Mouse (Mus musculus) CH12.LX (cell line): ENCODE data around the gene Esr2. TPM values are rescaled to one million over a fixed set of nuclear protein-coding genes. Genes with fewer than 3 reads are reported as not detected.
A peak's percentile ranks its signal among the peaks of the same experiment; 100 is the strongest.

Experiments used
- DNase-seq: peaks from one replicate; pipeline ENCODE4 v3.0.0-alpha.2; 2013; ENCODE audit errors: extremely low read depth
- H3K27ac ChIP-seq: 2 replicates; pipeline ENCODE4 v1.5.1; 2012; ENCODE audit warnings: low read depth, mild to moderate bottlenecking, control low read depth, moderate library complexity; ENCODE audit not compliant: insufficient read depth
- H3K27me3 ChIP-seq: replicated peaks from 2 replicates; pipeline ENCODE3; 2012; ENCODE audit warnings: inconsistent platforms
- H3K36me3 ChIP-seq, 2 experiments: replicated peaks in 1 of 2; 2 replicates each; pipeline versions ENCODE3 to v1.6.1; 2012; ENCODE audit warnings: inconsistent platforms in 1 of 2, low read length in 1 of 2, mild to moderate bottlenecking in 1 of 2, mixed read lengths in 1 of 2, moderate library complexity in 1 of 2; ENCODE audit not compliant: control insufficient read depth in 1 of 2, insufficient read depth in 1 of 2
- H3K4me1 ChIP-seq, 2 experiments: 2 replicates each; pipeline ENCODE4 v1.6.1; 2012; ENCODE audit warnings: inconsistent platforms in 1 of 2, moderate library complexity in 1 of 2; ENCODE audit not compliant: insufficient read depth in 2 of 2, control insufficient read depth in 1 of 2
- H3K4me2 ChIP-seq: 2 replicates; pipeline ENCODE4 v1.6.1; 2012; ENCODE audit warnings: low read depth, mild to moderate bottlenecking, control low read depth; ENCODE audit not compliant: poor library complexity, insufficient read depth, severe bottlenecking
- H3K4me3 ChIP-seq, 3 experiments: fragments of 150-350 bp in 1 of 3; sonication (generic) in 1 of 3; replicated peaks in 1 of 3; 2 replicates each; pipeline versions ENCODE3 to v1.5.1; 2011 to 2012; ENCODE audit warnings: low read depth in 2 of 3, low read length in 2 of 3, mild to moderate bottlenecking in 2 of 3, moderate library complexity in 2 of 3, control low read depth in 1 of 3, improper control_type of control experiment in 1 of 3, inconsistent platforms in 1 of 3, mixed read lengths in 1 of 3; ENCODE audit not compliant: poor library complexity in 1 of 3
- H3K79me2 ChIP-seq: replicated peaks from 2 replicates; pipeline ENCODE4 v1.6.1; 2012; ENCODE audit warnings: mild to moderate bottlenecking, moderate library complexity; ENCODE audit not compliant: control insufficient read depth, poor library complexity, insufficient read depth, severe bottlenecking; ENCODE audit errors: extremely low read depth
- H3K9ac ChIP-seq: 2 replicates; pipeline ENCODE4 v1.6.1; 2012; ENCODE audit warnings: low read depth, mild to moderate bottlenecking, control low read depth, moderate library complexity; ENCODE audit not compliant: insufficient read depth
- H3K9me3 ChIP-seq: replicated peaks from 2 replicates; pipeline ENCODE3; 2012; ENCODE audit warnings: low read length, inconsistent platforms, mixed read lengths
- BHLHE40 ChIP-seq: IDR thresholded peaks from 2 replicates; pipeline ENCODE4 v1.6.1; 2011; ENCODE audit warnings: mild to moderate bottlenecking, low read depth, low read length, improper control_type of control experiment
- ELF1 ChIP-seq: IDR thresholded peaks from 2 replicates; pipeline ENCODE4 v1.6.1; 2014; ENCODE audit warnings: low read depth, mild to moderate bottlenecking, inconsistent platforms, low read length, improper control_type of control experiment
- ETS1 ChIP-seq: conservative IDR thresholded peaks from 2 replicates; pipeline ENCODE4 v1.6.1; 2012; ENCODE audit warnings: low read depth, mild to moderate bottlenecking, inconsistent platforms, low read length, improper control_type of control experiment, moderate library complexity
- GABPA ChIP-seq: IDR thresholded peaks from 2 replicates; pipeline ENCODE4 v1.6.1; 2012; ENCODE audit warnings: low read depth, low read length, improper control_type of control experiment, inconsistent platforms; ENCODE audit not compliant: insufficient replicate concordance
- IRF4 ChIP-seq: IDR thresholded peaks from 2 replicates; pipeline ENCODE4 v1.6.1; 2014; ENCODE audit warnings: low read depth, mild to moderate bottlenecking, inconsistent platforms, low read length, improper control_type of control experiment
- JUND ChIP-seq: conservative IDR thresholded peaks from 2 replicates; pipeline ENCODE4 v1.6.1; 2011; ENCODE audit warnings: low read depth, low read length, improper control_type of control experiment
- KAT2A ChIP-seq: IDR thresholded peaks from 2 replicates; pipeline ENCODE4 v1.6.1; 2012; ENCODE audit warnings: low read length, improper control_type of control experiment, inconsistent platforms; ENCODE audit not compliant: insufficient replicate concordance
- MAFK ChIP-seq: IDR thresholded peaks from 2 replicates; pipeline ENCODE4 v1.6.1; 2011; ENCODE audit warnings: low read length, improper control_type of control experiment; ENCODE audit not compliant: insufficient replicate concordance
- MEF2A ChIP-seq: IDR thresholded peaks from 2 replicates; pipeline ENCODE4 v1.6.1; 2014; ENCODE audit warnings: low read depth, mild to moderate bottlenecking, inconsistent platforms, low read length, improper control_type of control experiment, borderline replicate concordance
- MYC ChIP-seq: IDR thresholded peaks from 2 replicates; pipeline ENCODE4 v1.6.1; 2011; ENCODE audit warnings: low read depth, mild to moderate bottlenecking, improper control_type of control experiment, low read length
- NRF1 ChIP-seq: IDR thresholded peaks from 2 replicates; pipeline ENCODE4 v1.6.1; 2014; ENCODE audit warnings: low read depth, mild to moderate bottlenecking, inconsistent platforms, low read length, improper control_type of control experiment, moderate library complexity
- PAX5 ChIP-seq: IDR thresholded peaks from 2 replicates; pipeline ENCODE4 v1.6.1; 2012; ENCODE audit warnings: low read length, inconsistent platforms, mixed read lengths
- POLR2A ChIP-seq: IDR thresholded peaks from 2 replicates; pipeline ENCODE4 v1.6.1; 2011; ENCODE audit warnings: low read depth, mild to moderate bottlenecking, improper control_type of control experiment, low read length
- RCOR1 ChIP-seq: conservative IDR thresholded peaks from 2 replicates; pipeline ENCODE4 v1.6.1; 2012; ENCODE audit warnings: low read depth, mild to moderate bottlenecking, inconsistent platforms, low read length, improper control_type of control experiment
- SIN3A ChIP-seq: IDR thresholded peaks from 2 replicates; pipeline ENCODE4 v1.6.1; 2012; ENCODE audit warnings: low read length, improper control_type of control experiment, inconsistent platforms
- SMC3 ChIP-seq: IDR thresholded peaks from 2 replicates; pipeline ENCODE4 v1.6.1; 2011; ENCODE audit warnings: low read depth, low read length, improper control_type of control experiment
- TBP ChIP-seq: conservative IDR thresholded peaks from 2 replicates; pipeline ENCODE4 v1.6.1; 2011; ENCODE audit warnings: low read depth, low read length, improper control_type of control experiment
- ZKSCAN1 ChIP-seq: IDR thresholded peaks from 2 replicates; pipeline ENCODE4 v1.6.1; 2012; ENCODE audit warnings: low read depth, inconsistent platforms, low read length, improper control_type of control experiment, borderline replicate concordance
- ZMIZ1 ChIP-seq: IDR thresholded peaks from 2 replicates; pipeline ENCODE4 v1.6.1; 2012; ENCODE audit warnings: low read depth, mild to moderate bottlenecking, inconsistent platforms, low read length, improper control_type of control experiment
- dilution Hi-C: fragments of 300-500 bp; cut with MboI; formaldehyde crosslinking; loops from 2 replicates; pipeline ENCODE4 v1.14.3; 2020; ENCODE audit warnings: low sequenced_read_pairs; ENCODE audit not compliant: extremely low pct_unique_long_range_greater_than_20kb, extremely low pct_ligation_motif_present
- in situ Hi-C: fragments of 300-500 bp; cut with MboI; formaldehyde crosslinking; loops from 3 replicates; pipeline ENCODE4 v1.14.3; 2019; ENCODE audit warnings: low sequenced_read_pairs, low pct_ligation_motif_present, low pct_unique_long_range_greater_than_20kb, mixed read lengths
- polyA plus RNA-seq: library from polyadenylated mRNA; unstranded; fragments of >175 nt; gene quantifications from 2 replicates; pipeline ENCODE4 v1.2.1, GENCODE M21; 2012; ENCODE audit warnings: low read depth; ENCODE audit not compliant: insufficient read length
- total RNA-seq, 2 experiments: library from RNA; depleted of rRNA; stranded (reverse); fragments of 300-350 nt in 1 of 2; fragments of >200 nt in 1 of 2; gene quantifications; 2 replicates each; pipeline ENCODE4 v1.2.3; 2012 to 2014

Esr2 gene
- total and polyA plus RNA-seq, 3 experiments: 0.04 TPM; not detected in 2

DNA sequence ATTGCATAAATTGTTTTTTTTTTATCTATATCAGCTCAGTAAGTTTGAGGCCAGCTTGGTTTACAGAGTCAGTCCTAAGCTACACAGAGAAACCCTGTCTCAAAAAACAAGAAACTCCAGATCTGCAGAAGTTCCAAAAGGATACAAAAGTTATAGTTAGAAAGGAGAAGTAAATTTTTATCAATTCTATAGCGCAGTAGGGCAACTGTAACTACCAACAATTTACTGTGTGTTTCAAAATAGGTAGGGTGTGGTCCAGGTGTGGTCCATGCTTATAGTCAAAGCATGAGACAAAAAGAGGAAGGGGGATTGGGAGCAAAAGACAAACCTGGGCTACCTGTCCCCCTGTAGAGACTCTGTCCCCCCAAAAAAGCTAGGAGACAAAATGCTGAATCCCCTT lies 9.4 kb upstream of the Esr2 start:
- Histone ChIP-seq H3K27ac (no peak overlapping the region), H3K79me2 (no peaks in the 10 kb centered on the region), H3K4me1 (peaks cover 0 to 5% of the 10 kb centered on the region in 2 experiments), H3K36me3 (no peaks in the 10 kb centered on the region), H3K9me3 (no peaks in the 10 kb centered on the region), H3K4me3 (no peak overlapping the region), H3K4me2 (no peak overlapping the region), H3K27me3 (no peaks in the 10 kb centered on the region), H3K9ac (no peak overlapping the region)
- DNase-seq: no peak
- dilution Hi-C loops: no loop called here
- TF ChIP-seq JUND (no peak), PAX5 (no peak), MEF2A (no peak), ELF1 (no peak), IRF4 (no peak), MAFK (no peak), MYC (no peak), ZMIZ1 (no peak), ETS1 (no peak)
- in situ Hi-C loops: loop anchor here (25.0 kb wide), 1 partner anchor 399 kb away; no protein-coding TSS in a partner anchor

DNA sequence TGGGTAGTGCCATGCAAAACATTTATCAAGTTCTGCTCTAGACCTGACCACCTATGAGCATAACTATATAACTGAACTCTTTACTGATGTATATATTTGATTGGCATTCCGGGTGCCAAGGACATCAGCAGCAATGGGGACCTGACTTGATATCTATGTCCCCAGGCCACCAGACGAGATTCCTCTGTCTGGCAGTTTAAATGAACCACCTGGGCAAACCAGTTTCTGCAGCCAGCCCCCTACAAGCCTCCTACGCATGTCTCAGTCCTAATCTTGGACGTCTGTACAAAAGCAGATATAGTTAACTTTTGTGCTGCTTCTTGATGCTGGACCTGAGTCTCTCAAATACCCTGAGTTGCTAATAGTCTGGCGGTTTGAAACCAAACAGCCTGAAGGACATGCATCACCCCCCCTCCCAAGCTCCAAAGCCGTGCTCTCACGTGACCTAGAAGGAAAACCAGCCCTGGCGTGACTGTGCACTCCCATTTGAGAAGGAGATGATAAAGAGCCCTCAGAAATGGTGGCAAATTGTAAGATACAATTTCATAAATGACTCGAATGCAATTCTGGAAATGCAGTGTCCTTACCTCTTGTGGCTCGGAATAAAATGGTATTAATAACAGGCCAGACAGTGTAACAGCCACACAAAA lies 8.2 kb upstream of the Esr2 start:
- no peaks in the 10 kb centered on the region; a peak in 1 of 4 replicates for H3K4me1 ChIP-seq
- DNase-seq: no peak
- H3K9me3 ChIP-seq: no peaks in the 10 kb centered on the region
- dilution Hi-C loops: no loop called here
- H3K36me3 ChIP-seq: no peaks in the 10 kb centered on the region
- in situ Hi-C loops: loop anchor here (25.0 kb wide), 1 partner anchor 398 kb away; no protein-coding TSS in a partner anchor
- TF ChIP-seq BHLHE40 (peak; percentile 31; the same call in 1 of the 2 replicates), GABPA (no peak), SIN3A (no peak), KAT2A (no peak), POLR2A (no peak)
- H3K4me2 ChIP-seq: no peak overlapping the region
- no peak overlapping the region for H3K9ac ChIP-seq
- no peak overlapping the region for H3K27ac ChIP-seq
- no peaks in the 10 kb centered on the region for H3K79me2 ChIP-seq
- H3K27me3 ChIP-seq: no peaks in the 10 kb centered on the region
- H3K4me3 ChIP-seq: no peak overlapping the region

DNA sequence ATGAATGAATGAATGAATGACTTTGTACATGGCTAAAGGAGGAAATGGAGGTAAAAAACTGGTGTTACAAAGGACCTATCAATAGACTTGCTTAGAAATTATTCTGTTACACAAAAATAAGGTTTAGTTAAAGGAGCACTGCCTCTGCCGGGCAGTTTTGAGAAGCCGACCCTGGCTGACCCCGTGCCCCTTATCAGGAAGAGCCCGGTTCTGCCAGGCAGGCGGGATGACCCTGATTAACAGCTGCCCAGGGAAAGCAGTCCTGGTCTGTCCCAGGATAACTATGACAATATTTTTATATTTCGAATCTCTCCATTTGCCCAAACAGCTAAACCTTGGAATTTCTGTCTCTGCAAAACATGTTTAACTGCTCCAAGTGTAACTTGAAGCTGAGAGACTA lies 7.2 kb upstream of the Esr2 start:
- dilution Hi-C loops: no loop called here
- Histone ChIP-seq H3K79me2 (no peaks in the 10 kb centered on the region), H3K4me3 (no peak overlapping the region), H3K9ac (no peak overlapping the region), H3K27ac (no peak overlapping the region), H3K27me3 (no peaks in the 10 kb centered on the region), H3K36me3 (no peaks in the 10 kb centered on the region), H3K4me2 (no peak overlapping the region), H3K9me3 (no peaks in the 10 kb centered on the region), H3K4me1 (no peaks in the 10 kb centered on the region; a peak in 1 of 4 replicates)
- in situ Hi-C loops: loop anchor here (25.0 kb wide), 1 partner anchor 397 kb away; no protein-coding TSS in a partner anchor
- TF ChIP-seq ZKSCAN1 (no peak), SMC3 (no peak), RCOR1 (no peak), TBP (no peak), POLR2A (no peak), BHLHE40 (no peak), NRF1 (no peak)
- no peak for DNase-seq
